Mouse (Mus musculus): ENCODE results near the gene Ltb4r2. TPM values are rescaled to one million over a fixed set of nuclear protein-coding genes. Genes with fewer than 3 reads are reported as not detected.

The Ltb4r2 gene
- polyA plus RNA-seq, 1 experiment from 2014 or later: 0.96 TPM

- Histone ChIP-seq H3K9ac (no peak overlapping the region), H3K4me3 (replicated peaks) (peak overlapping the region; percentile 43), H3K27ac (no peak overlapping the region), H3K4me2 (peak overlapping the region; percentile 89), H3K9me3 (no peaks in the 10 kb centered on the region), H3K27me3 (replicated peaks) (peaks cover 12% of the 10 kb centered on the region), H3K36me3 (no peaks in the 10 kb centered on the region), H3K4me1 (peaks cover 8% of the 10 kb centered on the region; the same call in 1 of the 2 replicates)
- 12% methylated on average over 52 of the region's 52 CpGs for WGBS
- peak; percentile 45 for ATAC-seq (ENCODE audit: insufficient read depth, low FRiP score, low read depth)
These were observed 6.5 kb downstream of the Ltb4r2 start for GRCm38 (mm10) chr14:55767519-55768414.

GRCm38 (mm10) chr14:55768555-55768954 lies 7.3 kb downstream of the Ltb4r2 start:
- no peak for ATAC-seq (ENCODE audit: insufficient read depth, low FRiP score, low read depth)
- WGBS: 83% methylated on average over 6 of the region's 6 CpGs

GRCm38 (mm10) chr14:55769087-55769703 lies 8.0 kb downstream of the Ltb4r2 start:
- Histone ChIP-seq H3K36me3 (no peaks in the 10 kb centered on the region), H3K9me3 (no peaks in the 10 kb centered on the region), H3K9ac (no peak overlapping the region), H3K4me3 (replicated peaks) (no peak overlapping the region), H3K27ac (no peak overlapping the region), H3K4me2 (no peak overlapping the region), H3K4me1 (0 out of 2 replicates have a peak, but pooled peaks cover 3% of the 10 kb centered on the region), H3K27me3 (replicated peaks) (peaks cover 10% of the 10 kb centered on the region)
- WGBS: 70% methylated on average over 16 of the region's 16 CpGs
- no peak for ATAC-seq (ENCODE audit: insufficient read depth, low FRiP score, low read depth)

More at GRCm38 (mm10) chr14:55768555-55768954, 7.3 kb downstream of the Ltb4r2 start:
- Histone ChIP-seq H3K27ac (no peak overlapping the region), H3K36me3 (no peaks in the 10 kb centered on the region), H3K27me3 (replicated peaks) (peaks cover 12% of the 10 kb centered on the region), H3K4me3 (replicated peaks) (no peak overlapping the region), H3K4me2 (peak overlapping the region; percentile 89; the same call in 1 of the 2 replicates), H3K9me3 (no peaks in the 10 kb centered on the region), H3K4me1 (0 out of 2 replicates have a peak, but pooled peaks cover 3% of the 10 kb centered on the region), H3K9ac (no peak overlapping the region)

GRCm38 (mm10) chr14:55776711-55777110 lies 15.5 kb downstream of the Ltb4r2 start:
- no peaks in the 10 kb centered on the region for H3K27me3 ChIP-seq (replicated peaks)
- H3K27ac ChIP-seq: no peak overlapping the region
- H3K4me1 ChIP-seq: peaks cover 6% of the 10 kb centered on the region
- no peak overlapping the region for H3K4me3 ChIP-seq (replicated peaks)
- H3K36me3 ChIP-seq: no peaks in the 10 kb centered on the region
- H3K9ac ChIP-seq: no peak overlapping the region
- ATAC-seq (ENCODE audit: insufficient read depth, low FRiP score, low read depth): no peak
- no peak overlapping the region for H3K4me2 ChIP-seq
- no peaks in the 10 kb centered on the region for H3K9me3 ChIP-seq
- 44% methylated on average over 7 of the region's 7 CpGs for WGBS

- Histone ChIP-seq H3K9me3 (no peaks in the 10 kb centered on the region), H3K4me3 (replicated peaks) (no peak overlapping the region), H3K27me3 (replicated peaks) (no peaks in the 10 kb centered on the region), H3K27ac (no peak overlapping the region), H3K4me1 (peaks cover 6% of the 10 kb centered on the region), H3K36me3 (no peaks in the 10 kb centered on the region), H3K4me2 (no peak overlapping the region), H3K9ac (no peak overlapping the region)
- WGBS: 16% methylated on average over 3 of the region's 3 CpGs
- no peak for ATAC-seq (ENCODE audit: insufficient read depth, low FRiP score, low read depth)
These were observed 15.9 kb downstream of the Ltb4r2 start for GRCm38 (mm10) chr14:55777176-55777575.

GRCm38 (mm10) chr14:55777806-55778205 lies 16.6 kb downstream of the Ltb4r2 start:
- Histone ChIP-seq H3K4me2 (no peak overlapping the region), H3K27me3 (replicated peaks) (no peaks in the 10 kb centered on the region), H3K36me3 (no peaks in the 10 kb centered on the region), H3K4me3 (replicated peaks) (no peak overlapping the region), H3K27ac (no peak overlapping the region), H3K9me3 (no peaks in the 10 kb centered on the region), H3K4me1 (peaks cover 6% of the 10 kb centered on the region), H3K9ac (no peak overlapping the region)
- ATAC-seq (ENCODE audit: insufficient read depth, low FRiP score, low read depth): no peak
- WGBS: 75% methylated on average over 11 of the region's 11 CpGs

- no peaks in the 10 kb centered on the region for H3K27me3 ChIP-seq (replicated peaks)
- 86% methylated on average over 15 of the region's 15 CpGs for WGBS
- H3K4me3 ChIP-seq (replicated peaks): no peak overlapping the region
- no peak overlapping the region for H3K9ac ChIP-seq
- no peak overlapping the region for H3K4me2 ChIP-seq
- ATAC-seq (ENCODE audit: insufficient read depth, low FRiP score, low read depth): no peak
- H3K4me1 ChIP-seq: peaks cover 12% of the 10 kb centered on the region
- H3K36me3 ChIP-seq: no peaks in the 10 kb centered on the region
- no peaks in the 10 kb centered on the region for H3K9me3 ChIP-seq
- no peak overlapping the region for H3K27ac ChIP-seq
These were observed 17.5 kb downstream of the Ltb4r2 start for GRCm38 (mm10) chr14:55778686-55779085.

GRCm38 (mm10) chr14:55779656-55780055 lies 18.4 kb downstream of the Ltb4r2 start:
- Histone ChIP-seq H3K4me2 (no peak overlapping the region), H3K27me3 (replicated peaks) (0 out of 2 replicates have a peak, but pooled peaks cover under 1% of the 10 kb centered on the region), H3K9ac (no peak overlapping the region), H3K27ac (no peak overlapping the region), H3K9me3 (no peaks in the 10 kb centered on the region), H3K4me1 (peaks cover 14% of the 10 kb centered on the region), H3K4me3 (replicated peaks) (no peak overlapping the region), H3K36me3 (no peaks in the 10 kb centered on the region)
- 52% methylated on average over 16 of the region's 16 CpGs for WGBS
- no peak for ATAC-seq (ENCODE audit: insufficient read depth, low FRiP score, low read depth)

GRCm38 (mm10) chr14:55780736-55781135 lies 19.5 kb downstream of the Ltb4r2 start:
- Histone ChIP-seq H3K9ac (no peak overlapping the region), H3K4me3 (replicated peaks) (no peak overlapping the region), H3K27ac (no peak overlapping the region), H3K36me3 (no peaks in the 10 kb centered on the region), H3K27me3 (replicated peaks) (0 out of 2 replicates have a peak, but pooled peaks cover 5% of the 10 kb centered on the region), H3K4me1 (peaks cover 14% of the 10 kb centered on the region), H3K9me3 (no peaks in the 10 kb centered on the region), H3K4me2 (no peak overlapping the region)
- 84% methylated on average over 11 of the region's 11 CpGs for WGBS
- ATAC-seq (ENCODE audit: insufficient read depth, low FRiP score, low read depth): no peak

- Histone ChIP-seq H3K4me3 (replicated peaks) (no peak overlapping the region), H3K27ac (no peak overlapping the region), H3K27me3 (replicated peaks) (0 out of 2 replicates have a peak, but pooled peaks cover 5% of the 10 kb centered on the region), H3K36me3 (no peaks in the 10 kb centered on the region), H3K9ac (no peak overlapping the region), H3K4me1 (peaks cover 14% of the 10 kb centered on the region), H3K4me2 (peak overlapping the region; percentile 39; the same call in 1 of the 2 replicates), H3K9me3 (no peaks in the 10 kb centered on the region)
- ATAC-seq (ENCODE audit: insufficient read depth, low FRiP score, low read depth): 0 out of 2 replicates have a peak, but pooled peaks have one; percentile 28
- WGBS: 17% methylated on average over 14 of the region's 14 CpGs
These were observed 20.1 kb downstream of the Ltb4r2 start for GRCm38 (mm10) chr14:55781310-55781709.

- Histone ChIP-seq H3K36me3 (no peaks in the 10 kb centered on the region), H3K4me3 (replicated peaks) (peak overlapping the region; percentile 40), H3K4me1 (peaks cover 9% of the 10 kb centered on the region; the same call in 1 of the 2 replicates), H3K27ac (peak overlapping the region; percentile 23; the same call in 1 of the 2 replicates), H3K9me3 (no peaks in the 10 kb centered on the region), H3K9ac (no peak overlapping the region), H3K27me3 (replicated peaks) (peaks cover 6% of the 10 kb centered on the region; the same call in 1 of the 2 replicates), H3K4me2 (peak overlapping the region; percentile 71)
- 61% methylated on average over 9 of the region's 9 CpGs for WGBS
- no peak for ATAC-seq (ENCODE audit: insufficient read depth, low FRiP score, low read depth)
These were observed 21.2 kb downstream of the Ltb4r2 start for GRCm38 (mm10) chr14:55782361-55782960.
